Mouse (Mus musculus) layer of hippocampus, adult 9-10 months (tissue): ENCODE data around the gene Ebp.

Experiments used
- DNase-seq: peaks from one replicate; pipeline ENCODE4 v3.0.0; 2022; ENCODE audit warnings: low spot score

Ebp gene

DNA sequence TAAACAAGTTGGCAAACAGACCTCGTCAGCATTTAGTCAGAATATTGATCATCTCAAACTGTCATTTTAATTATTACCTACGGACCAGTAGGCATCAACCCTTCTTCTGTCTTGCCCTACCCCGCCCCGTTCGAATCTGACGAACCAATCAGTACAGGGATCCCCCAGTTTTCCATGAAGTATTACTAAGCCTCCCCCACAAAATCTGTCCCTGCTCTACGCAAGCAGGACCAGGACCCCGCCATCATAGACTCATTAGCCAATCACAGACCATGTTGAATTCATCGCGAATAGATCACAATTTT, at the start of gene Ebp:
TSS of gene Ebp (minus strand) at position 94 of the 305 bp plus-strand sequence.
- peak; percentile 22 for DNase-seq

DNA sequence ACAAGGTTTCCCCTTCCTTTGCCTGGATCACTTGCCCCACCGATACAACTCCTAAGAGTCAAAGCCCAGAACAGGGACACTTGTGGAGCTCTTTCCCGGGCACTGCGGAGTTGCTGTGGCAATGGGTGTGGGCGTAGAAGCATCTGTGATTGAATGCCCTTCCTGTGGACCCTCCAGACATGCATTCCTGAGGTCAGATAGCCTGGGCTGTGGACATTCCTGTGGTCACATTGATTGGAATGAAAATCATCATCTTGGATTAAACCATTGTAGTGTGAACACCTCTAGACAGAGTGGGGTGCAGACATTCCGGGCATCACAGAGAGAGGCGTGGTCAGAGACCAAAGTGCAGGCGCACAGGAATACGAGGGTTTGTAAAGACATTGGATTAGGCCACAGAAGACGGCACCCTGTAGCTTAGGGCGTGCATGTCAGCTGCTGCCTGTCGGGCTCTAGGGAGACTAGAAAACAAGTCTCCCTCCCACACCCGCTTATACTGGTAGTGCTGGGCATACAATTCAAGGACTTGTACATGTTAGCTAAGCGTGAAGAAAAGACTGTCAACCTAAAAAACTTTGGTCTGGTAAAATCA, 45.6 kb upstream of the Ebp start:
- DNase-seq = no peak

DNA sequence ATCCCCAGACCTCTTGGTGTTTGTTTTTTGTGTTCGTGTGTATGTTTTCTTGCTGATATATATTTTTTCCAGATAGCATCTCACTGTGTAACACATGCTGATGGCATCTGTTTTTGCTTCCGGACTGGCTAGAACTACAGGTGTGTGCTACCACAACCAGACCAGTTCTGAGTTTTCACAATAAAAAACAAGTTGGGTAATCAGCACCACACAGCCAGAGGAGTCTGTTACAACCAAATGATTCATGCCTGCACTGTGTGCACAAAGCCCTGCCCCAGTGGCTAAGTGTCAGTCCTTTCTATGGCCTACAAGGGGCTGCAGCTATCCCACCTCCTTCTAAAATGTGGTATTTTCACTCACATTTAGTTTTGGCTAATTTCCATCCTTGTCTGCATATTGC, 43.4 kb upstream of the Ebp start:
- DNase-seq = no peak

DNA sequence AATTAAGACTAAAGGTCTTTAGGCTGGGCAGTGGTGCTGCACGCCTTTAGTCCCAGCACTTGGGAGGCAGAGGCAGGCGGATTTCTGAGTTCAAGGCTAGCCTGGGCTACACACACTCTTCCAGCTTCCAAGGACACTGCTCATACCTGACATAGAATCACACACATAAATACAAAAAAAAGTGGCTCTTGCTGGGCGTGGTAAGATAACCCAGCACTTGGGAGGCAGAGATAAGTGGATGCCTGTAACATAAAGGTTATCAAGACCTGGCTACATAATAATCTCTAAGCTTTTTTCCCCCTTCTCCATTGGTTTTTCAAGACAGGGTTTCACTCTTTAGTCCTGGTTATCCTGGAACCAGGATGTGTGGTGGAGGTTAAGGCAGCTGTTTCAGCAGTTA, 40.3 kb upstream of the Ebp start:
- DNase-seq = no peak

DNA sequence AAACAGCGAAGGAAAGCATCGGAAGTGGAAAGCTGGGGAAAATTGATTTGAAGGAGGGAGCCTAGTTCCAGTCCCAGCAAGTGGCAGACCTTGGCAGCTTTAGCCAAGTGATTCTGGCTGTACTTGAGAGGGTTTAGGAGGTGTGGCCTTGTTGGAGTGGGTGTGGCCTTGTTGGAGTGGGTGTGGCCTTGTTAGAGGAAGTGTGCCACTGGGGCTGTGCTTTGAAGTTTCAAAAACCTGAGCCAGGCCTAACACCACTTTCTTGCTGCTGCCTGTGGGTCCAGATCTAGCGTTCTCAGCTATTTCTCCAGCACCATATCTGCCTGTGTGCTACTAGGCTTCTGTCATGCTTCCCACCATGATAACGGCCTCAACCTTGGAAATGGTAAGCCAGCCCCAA, 37.0 kb upstream of the Ebp start:
- DNase-seq = no peak

- DNase-seq = no peak
Observed at GRCm38 (mm10) chrX:8223473-8223872, 30.2 kb upstream of the Ebp start.

GRCm38 (mm10) chrX:8222678-8223421, 29.5 kb upstream of the Ebp start:
- no peak for DNase-seq

GRCm38 (mm10) chrX:8222296-8222677, 29.0 kb upstream of the Ebp start:
- peak; percentile 49 for DNase-seq

DNA sequence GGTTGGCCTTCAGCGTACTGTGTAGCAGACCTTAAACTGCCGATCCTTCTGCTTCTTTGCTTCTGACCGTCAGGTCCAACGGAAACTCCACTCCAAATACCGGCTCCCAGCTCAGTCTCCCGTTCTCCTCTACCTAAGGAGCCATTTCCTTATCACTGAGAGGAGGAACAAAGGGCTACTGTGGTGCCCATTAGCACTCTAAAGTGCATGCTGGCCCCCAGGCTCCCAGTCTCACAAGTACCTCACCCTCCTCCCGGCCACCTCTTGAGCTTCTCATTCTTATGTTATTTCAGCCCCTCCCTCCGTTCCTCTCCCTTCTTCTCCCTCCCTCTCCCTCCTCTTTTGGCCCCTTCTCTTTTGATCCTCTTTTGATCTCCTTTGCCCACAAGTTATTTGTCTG, 26.3 kb upstream of the Ebp start:
- DNase-seq = no peak

DNA sequence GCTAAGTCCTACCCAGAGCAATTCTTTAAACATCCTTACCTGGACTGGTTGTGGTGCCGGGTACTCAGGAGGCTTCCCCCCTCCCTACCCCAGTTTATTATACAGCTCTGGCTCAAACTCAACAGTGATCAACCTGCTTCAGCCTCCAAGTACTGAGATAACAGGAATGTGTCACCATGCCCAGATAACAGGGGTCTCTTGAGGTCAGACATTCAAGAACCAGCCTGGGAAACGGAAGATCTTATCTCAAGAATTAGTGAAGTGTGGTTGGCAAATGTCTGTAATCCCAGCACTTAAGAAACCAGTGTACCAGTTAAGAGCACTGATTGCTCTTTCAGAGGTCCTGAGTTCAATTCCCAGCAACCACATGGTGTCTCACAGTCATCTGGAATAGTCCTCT, 24.8 kb upstream of the Ebp start:
- no peak for DNase-seq

DNA sequence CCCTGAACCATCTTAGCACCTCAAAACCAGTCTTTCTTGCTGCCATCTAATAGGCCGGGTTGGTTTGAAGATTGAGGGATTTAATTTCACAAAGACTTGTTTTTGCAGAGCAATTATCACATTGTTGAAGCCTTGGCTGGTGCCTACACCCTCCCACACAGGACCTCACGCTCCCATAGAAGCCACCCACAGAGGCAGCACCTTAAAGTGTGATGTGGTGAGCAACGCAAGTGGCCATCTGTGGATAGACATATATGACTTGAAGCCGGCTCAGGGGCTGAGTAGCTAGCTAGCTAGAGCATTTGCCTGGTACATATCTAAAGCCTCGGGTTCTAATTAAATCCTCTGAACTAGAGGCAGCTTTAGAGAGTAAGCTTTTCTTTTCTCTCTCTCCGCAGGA, 24.1 kb upstream of the Ebp start:
- DNase-seq = no peak

DNA sequence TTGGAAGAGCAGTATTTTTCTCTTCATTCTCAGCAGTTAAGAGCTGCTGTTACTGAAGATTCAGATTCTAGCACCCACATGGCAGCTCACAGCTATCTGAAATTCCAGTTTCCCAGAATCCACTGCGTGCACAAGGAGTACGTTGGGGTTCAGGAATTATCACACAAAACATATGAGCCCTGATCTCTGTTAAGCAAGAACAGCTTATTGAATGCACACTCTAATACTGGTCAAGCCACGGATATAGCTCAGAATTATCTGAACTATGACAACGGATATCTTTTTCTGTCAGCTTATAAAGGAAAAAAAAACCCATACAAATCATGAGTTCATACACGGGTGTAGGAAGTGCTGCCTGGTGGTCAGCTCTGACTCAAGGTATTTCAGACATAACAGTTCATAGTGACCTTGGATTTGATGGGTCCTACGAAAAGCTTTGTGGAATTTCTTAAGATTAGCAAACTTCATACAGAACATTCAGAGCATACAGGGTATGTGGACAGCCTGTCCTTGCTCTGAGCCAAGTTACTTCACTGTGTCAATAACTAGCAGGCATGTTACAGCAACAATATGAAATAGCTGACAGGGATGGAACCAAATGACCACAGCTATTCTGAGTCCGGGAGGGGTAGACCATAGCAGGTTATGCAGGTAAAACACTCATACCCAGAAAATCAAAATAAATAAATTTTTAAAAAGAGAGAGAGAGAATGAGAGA, 18.3 kb upstream of the Ebp start:
- DNase-seq = no peak

DNA sequence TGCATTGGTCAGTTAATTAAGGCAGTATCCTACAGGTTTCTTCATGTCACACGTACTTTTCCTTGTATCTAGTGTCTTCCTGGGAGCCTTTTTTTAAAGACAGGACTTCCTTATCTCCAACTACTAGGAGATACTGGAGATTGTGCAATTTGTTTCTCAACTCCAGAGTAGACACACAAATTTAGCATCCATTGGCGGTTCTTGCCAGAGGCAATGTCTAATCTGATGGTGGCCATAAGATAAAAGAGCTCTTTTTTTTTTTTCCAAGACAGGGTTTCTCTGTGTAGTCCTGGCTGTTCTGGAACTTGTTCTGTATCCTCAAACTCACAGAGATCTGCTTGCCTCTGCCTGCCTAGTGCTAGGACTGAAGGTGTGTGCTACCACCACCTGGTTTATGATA, 16.4 kb upstream of the Ebp start:
- DNase-seq = no peak

DNA sequence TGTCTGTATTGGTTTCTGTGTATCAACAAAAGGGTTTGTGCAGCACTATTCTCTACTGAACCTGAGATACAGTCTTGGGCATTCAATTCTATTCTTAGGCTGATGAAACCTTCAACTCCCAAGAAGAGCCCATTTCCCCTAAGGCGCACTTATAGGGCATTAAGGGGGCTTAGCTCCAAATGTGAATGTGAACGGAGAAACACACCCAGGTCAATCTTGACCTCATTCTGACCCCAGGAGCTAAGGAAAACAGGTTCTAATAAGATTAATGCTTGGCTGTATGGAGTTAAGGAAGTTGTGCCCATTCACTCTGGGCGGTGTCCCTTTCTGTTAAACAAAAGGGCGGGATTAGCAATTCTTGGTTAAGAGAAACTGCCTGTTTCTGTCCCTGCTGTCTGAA, 13.9 kb upstream of the Ebp start:
- DNase-seq = no peak

GRCm38 (mm10) chrX:8206694-8207197, 13.4 kb upstream of the Ebp start:
- no peak for DNase-seq

- no peak for DNase-seq
Observed at GRCm38 (mm10) chrX:8206015-8206693, 12.8 kb upstream of the Ebp start, which contains the start of gene Porcn. TSS of gene Porcn (minus strand) at chrX:8206525.

- DNase-seq = no peak
Observed at GRCm38 (mm10) chrX:8205551-8205950, 12.2 kb upstream of the Ebp start.

DNA sequence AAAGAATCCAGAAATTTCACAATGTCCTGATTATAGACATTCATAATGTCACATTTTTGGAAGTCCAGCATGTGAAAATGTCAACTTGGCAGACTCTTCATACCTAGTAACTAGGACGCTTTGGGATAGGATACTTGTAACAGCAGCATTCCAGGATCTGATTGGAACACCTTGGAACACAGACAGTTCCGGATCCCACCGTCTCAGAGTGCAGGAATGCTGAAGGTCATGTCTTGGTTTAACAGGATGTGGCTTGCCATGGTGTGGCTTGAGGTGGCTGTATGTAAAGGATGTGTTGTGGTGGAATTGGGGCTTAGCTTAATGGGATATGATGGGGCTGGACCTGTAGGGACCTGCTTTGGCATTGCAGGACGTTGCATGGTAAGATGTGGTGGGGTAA, 11.8 kb upstream of the Ebp start:
- DNase-seq = no peak

DNA sequence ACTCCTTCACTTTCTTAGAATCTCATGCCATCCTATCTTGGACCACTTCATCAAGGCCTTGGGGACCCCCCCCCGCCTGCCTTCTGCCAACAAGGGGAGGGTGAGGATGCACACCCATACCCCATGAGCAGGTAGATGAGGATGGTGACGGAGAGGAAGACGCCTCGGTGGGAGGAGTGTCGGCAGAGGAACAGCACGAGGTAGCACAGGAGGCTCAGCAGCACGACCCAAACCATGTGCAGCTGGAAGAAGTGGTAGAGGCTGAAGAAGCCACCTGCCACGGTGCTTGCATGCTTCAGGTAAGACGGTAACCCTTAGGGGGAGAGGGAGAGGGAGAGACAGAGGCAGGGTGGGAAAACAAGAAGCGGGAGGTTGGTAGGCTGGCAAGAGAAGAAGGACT, 10.8 kb upstream of the Ebp start:
- no peak for DNase-seq

GRCm38 (mm10) chrX:8203105-8203504, 9.8 kb upstream of the Ebp start:
- DNase-seq = no peak

- peak; percentile 60 for DNase-seq
Observed at GRCm38 (mm10) chrX:8192640-8193418, 483 bp downstream of the Ebp start.

DNA sequence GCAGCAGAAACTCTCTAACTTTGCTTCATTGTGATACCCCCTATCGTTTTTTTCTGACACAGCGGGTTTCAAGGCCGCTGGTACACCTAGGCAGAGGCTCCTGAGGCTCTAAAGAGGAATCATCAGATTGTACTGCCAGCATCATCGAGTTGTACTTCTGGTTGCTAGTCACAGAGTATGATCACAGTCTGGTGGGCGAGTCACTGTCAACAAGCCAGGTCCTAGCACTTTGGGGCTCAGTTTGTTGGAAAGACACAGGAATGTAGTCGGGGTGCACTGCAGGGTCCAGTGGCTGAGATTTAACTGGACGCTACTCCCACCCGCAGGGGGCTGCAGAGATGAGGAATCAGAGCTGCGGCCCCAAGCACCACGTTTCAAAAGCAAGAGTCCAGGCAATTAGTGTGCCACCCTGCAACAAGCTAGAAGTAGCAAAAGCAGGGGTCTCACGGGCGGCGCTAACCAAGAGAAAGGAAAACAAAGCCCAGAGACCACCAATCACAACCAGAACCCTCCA, 1.1 kb downstream of the Ebp start:
- no peak for DNase-seq
